Mouse (Mus musculus) kidney, embryonic 15.5 days (tissue): ENCODE data around the gene Inhbc. TPM values are rescaled to one million over a fixed set of nuclear protein-coding genes. Genes with fewer than 3 reads are reported as not detected.
A peak's percentile ranks its signal among the peaks of the same experiment; 100 is the strongest.

Experiments
- ATAC-seq: fragments of 200-750 bp; cut with Nextera tagmentation; replicated peaks from 2 replicates; pipeline ENCODE4 v1.8.0; 2017; ENCODE audit warnings: moderate TSS enrichment; ENCODE audit not compliant: low FRiP score
- H3K27ac ChIP-seq: fragments of 300-500 bp; sonication (generic); 2 replicates; pipeline ENCODE4 v1.5.1; 2015; ENCODE audit warnings: mild to moderate bottlenecking, inconsistent platforms
- H3K27me3 ChIP-seq: fragments of 300-500 bp; sonication (generic); 2 replicates; pipeline ENCODE4 v1.6.1; 2015; ENCODE audit warnings: inconsistent platforms
- H3K36me3 ChIP-seq: fragments of 300-500 bp; sonication (generic); 2 replicates; pipeline ENCODE4 v1.6.1; 2015; ENCODE audit warnings: inconsistent platforms
- H3K4me1 ChIP-seq: fragments of 300-500 bp; sonication (generic); 2 replicates; pipeline ENCODE4 v1.6.1; 2015; ENCODE audit warnings: inconsistent platforms
- H3K4me2 ChIP-seq: fragments of 300-500 bp; sonication (generic); 2 replicates; pipeline ENCODE4 v1.6.1; 2015; ENCODE audit warnings: moderate library complexity, mild to moderate bottlenecking, inconsistent platforms
- H3K4me3 ChIP-seq: fragments of 300-500 bp; sonication (generic); replicated peaks from 2 replicates; pipeline ENCODE4 v1.5.1; 2015; ENCODE audit warnings: mild to moderate bottlenecking, inconsistent platforms
- H3K9ac ChIP-seq: fragments of 300-500 bp; sonication (generic); 2 replicates; pipeline ENCODE4 v1.6.1; 2015; ENCODE audit warnings: mild to moderate bottlenecking, inconsistent platforms
- H3K9me3 ChIP-seq: fragments of 300-500 bp; sonication (generic); replicated peaks from 2 replicates; pipeline ENCODE4 v1.6.1; 2016; ENCODE audit warnings: inconsistent platforms
- WGBS: fragments of 180-500 bp; shearing (Covaris S2); methylation state at CpG from one replicate; pipeline ENCODE4 v1.1.7; 2015; ENCODE audit warnings: mixed read lengths; 5-methylcytosine and 5-hydroxymethylcytosine counted together
- polyA plus RNA-seq: library from polyadenylated mRNA; unstranded; fragments of >200 nt; fragmentation: Nextera tagmentation; extraction: Ambion mirVana; gene quantifications from 2 replicates; pipeline ENCODE4 v1.2.1, GENCODE M21; 2015

Gene Inhbc
- polyA plus RNA-seq, 1 experiment from 2014 or later, result 0.45 TPM

GRCm38 (mm10) chr10:127379654-127380053, 9.4 kb upstream of the Inhbc start:
- no peak for ATAC-seq
- H3K9ac ChIP-seq, result no peak overlapping the region

GRCm38 (mm10) chr10:127377700-127378099, 7.5 kb upstream of the Inhbc start:
- no peaks in the 10 kb centered on the region for H3K36me3 ChIP-seq
- H3K9me3 ChIP-seq, result no peaks in the 10 kb centered on the region
- WGBS, result 74% methylated on average over 3 of the region's 3 CpGs
- H3K9ac ChIP-seq, result no peak overlapping the region
- H3K4me2 ChIP-seq, result no peak overlapping the region
- no peak for ATAC-seq
- peaks cover 14% of the 10 kb centered on the region for H3K4me1 ChIP-seq
- no peaks in the 10 kb centered on the region for H3K27me3 ChIP-seq
- no peak overlapping the region for H3K4me3 ChIP-seq
- H3K27ac ChIP-seq, result no peak overlapping the region

More at GRCm38 (mm10) chr10:127379654-127380053, 9.4 kb upstream of the Inhbc start:
- peaks cover 14% of the 10 kb centered on the region for H3K4me1 ChIP-seq
- no peaks in the 10 kb centered on the region for H3K36me3 ChIP-seq
- no peaks in the 10 kb centered on the region for H3K9me3 ChIP-seq
- peak overlapping the region; percentile 96 for H3K27ac ChIP-seq
- H3K27me3 ChIP-seq, result no peaks in the 10 kb centered on the region
- 84% methylated on average over 8 of the region's 8 CpGs for WGBS
- H3K4me2 ChIP-seq, result peak overlapping the region; percentile 71
- H3K4me3 ChIP-seq, result peak overlapping the region; percentile 62

DNA sequence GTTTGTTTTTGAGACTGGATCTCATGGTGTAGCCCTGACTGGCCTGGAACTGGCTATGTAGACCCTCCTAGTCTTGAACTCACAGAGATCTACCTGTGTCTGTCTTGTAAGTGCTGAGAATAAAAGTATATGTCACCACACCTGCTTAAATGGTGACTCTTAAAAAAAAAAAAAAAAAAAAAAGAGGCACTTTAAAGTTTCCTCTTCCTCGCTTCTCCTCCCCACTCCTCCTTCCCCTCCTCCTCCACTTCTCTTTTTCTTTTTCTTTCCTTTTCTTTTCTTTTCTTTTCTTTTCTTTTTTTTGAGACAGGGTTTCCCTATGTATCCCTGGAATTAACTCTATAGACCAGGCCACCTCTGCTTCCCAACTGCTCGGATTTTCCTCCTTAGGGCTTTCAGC, 792 bp upstream of the Inhbc start:
- no peak overlapping the region for H3K27ac ChIP-seq
- no peaks in the 10 kb centered on the region for H3K27me3 ChIP-seq
- ATAC-seq, result no peak
- H3K9ac ChIP-seq, result no peak overlapping the region
- H3K4me1 ChIP-seq, result peaks cover 17% of the 10 kb centered on the region; the same call in 1 of the 2 replicates
- H3K36me3 ChIP-seq, result no peaks in the 10 kb centered on the region
- H3K9me3 ChIP-seq, result no peaks in the 10 kb centered on the region
- no peak overlapping the region for H3K4me3 ChIP-seq
- no peak overlapping the region for H3K4me2 ChIP-seq
- 72% methylated on average over 2 of the region's 2 CpGs for WGBS

GRCm38 (mm10) chr10:127368273-127368672, 2.0 kb downstream of the Inhbc start:
- Histone ChIP-seq H3K9ac (no peak overlapping the region), H3K27ac (no peak overlapping the region), H3K4me3 (no peak overlapping the region), H3K4me1 (peaks cover 17% of the 10 kb centered on the region; the same call in 1 of the 2 replicates), H3K36me3 (no peaks in the 10 kb centered on the region), H3K4me2 (no peak overlapping the region), H3K9me3 (no peaks in the 10 kb centered on the region), H3K27me3 (no peaks in the 10 kb centered on the region)
- 84% methylated on average over 2 of the region's 2 CpGs for WGBS
- peak; percentile 50; the same call in 1 of the 2 replicates for ATAC-seq

GRCm38 (mm10) chr10:127367116-127367515, 3.1 kb downstream of the Inhbc start:
- H3K9me3 ChIP-seq, result no peaks in the 10 kb centered on the region
- no peak overlapping the region for H3K4me3 ChIP-seq
- H3K36me3 ChIP-seq, result no peaks in the 10 kb centered on the region
- peaks cover 17% of the 10 kb centered on the region; the same call in 1 of the 2 replicates for H3K4me1 ChIP-seq
- no peak overlapping the region for H3K27ac ChIP-seq
- H3K27me3 ChIP-seq, result no peaks in the 10 kb centered on the region
- H3K4me2 ChIP-seq, result no peak overlapping the region
- WGBS, result 83% methylated on average over 5 of the region's 5 CpGs
- ATAC-seq, result no peak
- H3K9ac ChIP-seq, result no peak overlapping the region

DNA sequence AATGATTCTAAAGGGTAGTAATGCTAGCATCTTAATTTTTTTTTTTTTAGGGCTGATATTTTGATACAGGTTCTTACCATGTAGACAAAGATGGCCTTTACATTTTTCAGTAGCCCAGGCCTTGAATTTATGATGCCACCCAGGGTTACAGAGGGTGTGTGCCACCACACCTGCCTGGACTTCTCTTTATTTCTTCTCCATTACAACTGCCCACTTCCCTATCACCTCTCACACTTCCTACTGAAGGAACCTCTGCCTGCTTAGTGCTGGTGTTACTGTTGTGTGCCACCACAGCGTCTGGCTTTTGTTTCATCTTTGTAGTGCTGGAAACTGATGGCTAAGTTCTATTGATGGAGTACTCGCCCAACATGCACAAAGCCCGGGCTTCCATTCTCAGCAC, 9.5 kb downstream of the Inhbc start:
- H3K9me3 ChIP-seq, result no peaks in the 10 kb centered on the region
- H3K4me1 ChIP-seq, result no peaks in the 10 kb centered on the region
- H3K9ac ChIP-seq, result no peak overlapping the region
- H3K4me2 ChIP-seq, result no peak overlapping the region
- no peaks in the 10 kb centered on the region for H3K27me3 ChIP-seq
- no peak overlapping the region for H3K4me3 ChIP-seq
- no peaks in the 10 kb centered on the region for H3K36me3 ChIP-seq
- ATAC-seq, result no peak
- H3K27ac ChIP-seq, result no peak overlapping the region
- 87% methylated on average over 3 of the region's 3 CpGs for WGBS

DNA sequence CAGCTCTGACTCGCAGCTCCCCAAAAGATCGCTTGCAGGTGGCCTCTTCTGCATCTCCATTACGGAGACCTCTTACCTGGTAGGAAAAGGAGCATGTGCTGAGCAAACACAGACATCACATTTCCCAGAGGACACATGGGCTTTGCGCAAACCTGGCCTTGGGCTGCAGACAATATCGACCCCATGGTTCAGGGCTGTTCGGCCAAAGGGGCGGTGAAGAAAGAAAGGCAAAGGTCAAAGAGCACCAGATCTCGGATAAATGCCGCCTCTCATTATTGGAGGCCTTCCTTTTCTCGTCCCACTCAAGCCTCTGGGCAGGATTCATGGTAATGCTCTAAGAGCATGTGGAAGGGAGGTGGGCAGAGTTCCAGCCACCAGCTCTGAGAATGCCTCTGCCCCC, 14.9 kb downstream of the Inhbc start:
- 79% methylated on average over 10 of the region's 10 CpGs for WGBS
- Histone ChIP-seq H3K9ac (no peak overlapping the region), H3K9me3 (no peaks in the 10 kb centered on the region), H3K4me1 (peaks cover 10% of the 10 kb centered on the region), H3K27ac (no peak overlapping the region), H3K4me3 (no peak overlapping the region), H3K36me3 (no peaks in the 10 kb centered on the region), H3K4me2 (no peak overlapping the region), H3K27me3 (peaks cover 4% of the 10 kb centered on the region; the same call in 1 of the 2 replicates)
- ATAC-seq, result no peak

- H3K36me3 ChIP-seq, result no peaks in the 10 kb centered on the region
- no peaks in the 10 kb centered on the region for H3K9me3 ChIP-seq
- peaks cover 10% of the 10 kb centered on the region for H3K4me1 ChIP-seq
- no peak for ATAC-seq
- H3K9ac ChIP-seq, result no peak within 1 kb of the TSS
- no peak within 1 kb of the TSS for H3K4me3 ChIP-seq
- H3K4me2 ChIP-seq, result no peak within 1 kb of the TSS
- WGBS, result 84% methylated on average over 18 of the region's 18 CpGs
- H3K27ac ChIP-seq, result no peak within 1 kb of the TSS
- peaks cover 4% of the 10 kb centered on the region; the same call in 1 of the 2 replicates for H3K27me3 ChIP-seq
These were observed 16.0 kb downstream of the Inhbc start, which contains the start of gene Inhbe for GRCm38 (mm10) chr10:127353909-127354895. Inhbe (minus strand) TSS chr10:127354411.

DNA sequence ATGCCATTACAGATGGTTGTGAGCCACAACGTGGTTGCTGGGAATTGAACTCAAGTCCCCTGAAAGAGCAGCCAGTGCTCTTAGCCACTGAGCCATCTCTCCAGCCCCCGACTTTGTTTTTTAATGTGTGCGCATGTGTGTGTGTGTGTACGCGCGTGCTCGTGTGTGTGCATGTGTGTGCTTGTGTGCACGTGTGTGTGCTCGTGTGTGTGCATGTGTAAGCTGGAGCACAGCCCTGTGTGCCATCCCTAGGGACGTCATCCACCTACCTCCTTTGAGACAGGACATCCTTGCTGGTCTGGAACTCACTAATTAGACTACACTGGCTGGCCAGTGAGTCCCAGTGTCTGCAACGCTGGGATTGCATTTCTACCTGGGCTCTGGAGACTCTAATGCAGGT, 17.5 kb downstream of the Inhbc start:
- no peak overlapping the region for H3K27ac ChIP-seq
- H3K4me3 ChIP-seq, result no peak overlapping the region
- H3K9me3 ChIP-seq, result no peaks in the 10 kb centered on the region
- no peak for ATAC-seq
- 90% methylated on average over 11 of the region's 11 CpGs for WGBS
- H3K36me3 ChIP-seq, result no peaks in the 10 kb centered on the region
- H3K27me3 ChIP-seq, result peaks cover 4% of the 10 kb centered on the region; the same call in 1 of the 2 replicates
- H3K4me1 ChIP-seq, result peaks cover 10% of the 10 kb centered on the region
- H3K4me2 ChIP-seq, result no peak overlapping the region
- no peak overlapping the region for H3K9ac ChIP-seq

GRCm38 (mm10) chr10:127352187-127352586, 18.0 kb downstream of the Inhbc start:
- no peak for ATAC-seq
- H3K9ac ChIP-seq, result no peak overlapping the region
- WGBS, result 81% methylated on average over 9 of the region's 9 CpGs

DNA sequence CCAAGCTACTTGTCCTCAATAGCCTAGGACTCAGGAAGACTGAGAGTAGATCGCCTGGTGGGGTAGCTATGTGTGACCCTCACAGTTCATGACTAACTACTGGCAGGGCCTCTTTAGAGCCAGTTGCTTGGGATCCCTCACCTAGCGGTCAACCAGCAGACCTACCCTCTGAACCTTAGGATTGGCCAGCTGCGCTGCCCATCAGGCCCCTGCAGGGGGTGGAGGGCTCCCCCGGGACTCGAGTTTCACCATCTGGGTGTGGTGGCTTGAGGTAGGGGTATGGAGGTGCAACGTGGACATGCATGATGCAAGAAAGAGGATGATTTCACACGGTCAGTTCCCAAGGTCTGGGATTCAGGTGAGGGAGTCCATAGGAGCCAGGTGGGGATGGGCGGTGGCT, 18.5 kb downstream of the Inhbc start:
- Histone ChIP-seq H3K4me2 (no peak overlapping the region; the same call in 1 of the 2 replicates), H3K27ac (no peak overlapping the region), H3K36me3 (no peaks in the 10 kb centered on the region), H3K9me3 (no peaks in the 10 kb centered on the region), H3K27me3 (peaks cover 4% of the 10 kb centered on the region; the same call in 1 of the 2 replicates), H3K4me1 (peaks cover 10% of the 10 kb centered on the region), H3K4me3 (no peak overlapping the region), H3K9ac (no peak overlapping the region)
- peak; percentile 26; the same call in 1 of the 2 replicates for ATAC-seq
- 62% methylated on average over 8 of the region's 8 CpGs for WGBS

More at GRCm38 (mm10) chr10:127352187-127352586, 18.0 kb downstream of the Inhbc start:
- Histone ChIP-seq H3K9me3 (no peaks in the 10 kb centered on the region), H3K27me3 (peaks cover 4% of the 10 kb centered on the region; the same call in 1 of the 2 replicates), H3K36me3 (no peaks in the 10 kb centered on the region), H3K27ac (no peak overlapping the region), H3K4me3 (no peak overlapping the region), H3K4me1 (peaks cover 10% of the 10 kb centered on the region), H3K4me2 (no peak overlapping the region; the same call in 1 of the 2 replicates)

GRCm38 (mm10) chr10:127351285-127351595, 19.0 kb downstream of the Inhbc start:
- H3K4me3 ChIP-seq, result no peak overlapping the region
- H3K4me2 ChIP-seq, result peak overlapping the region; percentile 55; the same call in 1 of the 2 replicates
- 76% methylated on average over 8 of the region's 8 CpGs for WGBS
- no peak for ATAC-seq
- peaks cover 4% of the 10 kb centered on the region; the same call in 1 of the 2 replicates for H3K27me3 ChIP-seq
- no peaks in the 10 kb centered on the region for H3K36me3 ChIP-seq
- H3K4me1 ChIP-seq, result peaks cover 10% of the 10 kb centered on the region
- no peak overlapping the region for H3K27ac ChIP-seq
- H3K9ac ChIP-seq, result no peak overlapping the region
- no peaks in the 10 kb centered on the region for H3K9me3 ChIP-seq
